Mouse (Mus musculus): ENCODE data around the gene Dhx58.

GRCm38 (mm10) chr11:100730477-100731205 lies 26.6 kb upstream of the Dhx58 start:
- no peak for TF ChIP-seq POLR2A (IDR thresholded peaks at IDR 0.05; ENCODE audit: extremely low read depth, insufficient read depth, low read length)
- no peak for TF ChIP-seq CTCF (IDR thresholded peaks at IDR 0.05; ENCODE audit: low read depth, low read length)
